Mouse (Mus musculus) left cerebral cortex, adult 2 months (tissue): ENCODE measurements around the gene Prkn. TPM values are rescaled to one million over a fixed set of nuclear protein-coding genes. Genes with fewer than 3 reads are reported as not detected.

Experiments
- DNase-seq, 2 experiments: peaks; one replicate each; pipeline ENCODE4 v3.0.0; 2021 to 2022; ENCODE audit warnings: low spot score in 2 of 2, mixed read lengths in 1 of 2; ENCODE audit errors: extremely low spot score in 1 of 2
- H3K27ac ChIP-seq: fragments of 200-600 bp; 2 replicates; pipeline ENCODE4 v1.8.1; 2022
- H3K4me3 ChIP-seq: fragments of 200-600 bp; 2 replicates; pipeline ENCODE4 v1.8.1; 2022
- CTCF ChIP-seq: fragments of 200-600 bp; IDR thresholded peaks from 2 replicates; pipeline ENCODE4 v1.8.1; 2022; ENCODE audit warnings: antibody characterized with exemption, mild to moderate bottlenecking, moderate library complexity
- intact Hi-C: fragments of 180-260 bp; cut with DNase I; formaldehyde crosslinking; loops from one replicate; pipeline ENCODE4 v1.15.1; 2025
- total RNA-seq, 2 experiments: library from RNA; stranded (reverse); gene quantifications; 2 replicates each; pipeline ENCODE4 v1.2.3; 2021

Prkn gene
- total RNA-seq, 2 experiments from 2014 or later, result 17.2 to 18.8 TPM

DNA sequence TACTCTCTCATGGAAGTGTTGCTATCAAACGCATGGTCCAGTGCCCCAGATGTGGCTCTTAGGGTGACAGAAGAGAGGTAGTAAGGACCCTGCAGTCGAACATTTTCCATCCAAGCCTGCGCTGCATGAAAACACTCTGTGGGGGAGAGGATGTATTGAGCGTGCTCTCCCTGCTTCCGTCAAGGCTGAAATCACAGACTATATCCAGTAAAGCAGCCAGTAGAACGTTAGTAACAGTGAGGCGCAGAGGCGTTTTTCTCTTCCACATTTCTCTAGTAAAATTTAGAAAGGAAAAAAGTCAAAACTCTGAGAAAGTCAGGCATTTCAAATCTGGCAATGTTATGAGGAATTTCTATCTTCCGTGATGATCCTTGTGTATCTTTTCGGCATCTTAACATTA, 897.7 kb downstream of the Prkn start:
- TF ChIP-seq CTCF, result no peak
- Histone ChIP-seq H3K27ac (peak overlapping the region; percentile 7; the same call in 1 of the 2 replicates), H3K4me3 (no peak overlapping the region)
- intact Hi-C loops, result no loop called here
- no peak for DNase-seq

- intact Hi-C loops, result no loop called here
- TF ChIP-seq CTCF, result no peak
- H3K4me3 ChIP-seq, result no peak overlapping the region
- no peak for DNase-seq
- H3K27ac ChIP-seq, result no peak overlapping the region
These were observed 900.5 kb downstream of the Prkn start for GRCm38 (mm10) chr17:11740716-11741115.

DNA sequence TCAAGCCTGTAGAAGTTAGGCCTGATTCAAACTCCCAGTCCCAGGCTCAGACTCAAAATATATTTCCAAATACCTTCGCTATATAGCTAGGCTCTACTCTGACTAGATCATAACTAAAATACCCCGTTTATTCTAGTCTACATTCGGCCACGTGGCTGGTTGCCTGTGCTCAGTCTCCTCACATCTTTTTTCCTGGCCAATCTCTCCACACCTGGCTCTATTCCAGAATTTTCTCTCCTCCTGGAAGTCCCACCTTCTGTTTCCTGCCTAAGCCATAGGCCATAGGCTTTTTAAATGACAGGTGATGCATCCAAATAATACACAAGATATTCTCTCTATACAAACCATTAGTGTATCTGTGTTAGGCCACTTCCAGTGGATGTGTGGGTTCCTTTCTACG, 901.0 kb downstream of the Prkn start:
- Histone ChIP-seq H3K4me3 (no peak overlapping the region), H3K27ac (no peak overlapping the region)
- DNase-seq, result no peak
- intact Hi-C loops, result no loop called here
- no peak for TF ChIP-seq CTCF

- Histone ChIP-seq H3K27ac (no peak overlapping the region), H3K4me3 (no peak overlapping the region)
- no peak for TF ChIP-seq CTCF
- no peak for DNase-seq
- intact Hi-C loops, result no loop called here
These were observed 911.1 kb downstream of the Prkn start for GRCm38 (mm10) chr17:11751251-11751650.

GRCm38 (mm10) chr17:11752686-11753085, 912.5 kb downstream of the Prkn start:
- intact Hi-C loops, result no loop called here
- TF ChIP-seq CTCF, result no peak
- Histone ChIP-seq H3K27ac (no peak overlapping the region), H3K4me3 (no peak overlapping the region)
- no peak for DNase-seq

GRCm38 (mm10) chr17:11765117-11765516, 924.9 kb downstream of the Prkn start:
- DNase-seq, result no peak
- TF ChIP-seq CTCF, result no peak
- intact Hi-C loops, result no loop called here
- Histone ChIP-seq H3K27ac (no peak overlapping the region), H3K4me3 (no peak overlapping the region)

GRCm38 (mm10) chr17:11765581-11765980, 925.4 kb downstream of the Prkn start:
- intact Hi-C loops, result no loop called here
- Histone ChIP-seq H3K27ac (no peak overlapping the region), H3K4me3 (no peak overlapping the region)
- no peak for DNase-seq
- no peak for TF ChIP-seq CTCF

DNA sequence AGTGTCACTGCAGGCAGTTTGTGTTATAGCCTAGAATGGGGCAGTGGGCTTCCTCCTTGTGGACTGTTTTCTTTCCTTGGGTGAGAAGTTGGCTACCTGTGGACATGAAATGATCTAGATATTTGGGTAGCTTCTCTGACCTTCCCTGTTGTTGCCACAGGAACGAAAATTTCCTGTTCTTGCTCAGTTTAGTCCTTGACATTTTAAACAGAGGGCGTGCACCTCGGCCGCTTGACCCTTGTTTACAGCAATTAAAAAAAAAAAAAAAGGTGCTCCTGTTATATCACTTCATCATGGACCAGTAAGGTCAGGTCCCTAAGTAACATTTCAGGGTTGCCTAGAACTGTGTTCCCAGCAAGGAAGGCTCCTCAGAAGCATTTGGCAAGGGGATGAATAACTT, 927.1 kb downstream of the Prkn start:
- no peak for TF ChIP-seq CTCF
- Histone ChIP-seq H3K4me3 (no peak overlapping the region), H3K27ac (no peak overlapping the region)
- no peak for DNase-seq
- intact Hi-C loops, result no loop called here

GRCm38 (mm10) chr17:11768345-11768744, 928.2 kb downstream of the Prkn start:
- TF ChIP-seq CTCF, result no peak
- Histone ChIP-seq H3K4me3 (no peak overlapping the region), H3K27ac (no peak overlapping the region)
- intact Hi-C loops, result no loop called here
- DNase-seq, result no peak

GRCm38 (mm10) chr17:11768971-11769370, 928.8 kb downstream of the Prkn start:
- intact Hi-C loops, result no loop called here
- no peak for DNase-seq
- H3K27ac ChIP-seq, result no peak overlapping the region
- TF ChIP-seq CTCF, result no peak
- no peak overlapping the region for H3K4me3 ChIP-seq

DNA sequence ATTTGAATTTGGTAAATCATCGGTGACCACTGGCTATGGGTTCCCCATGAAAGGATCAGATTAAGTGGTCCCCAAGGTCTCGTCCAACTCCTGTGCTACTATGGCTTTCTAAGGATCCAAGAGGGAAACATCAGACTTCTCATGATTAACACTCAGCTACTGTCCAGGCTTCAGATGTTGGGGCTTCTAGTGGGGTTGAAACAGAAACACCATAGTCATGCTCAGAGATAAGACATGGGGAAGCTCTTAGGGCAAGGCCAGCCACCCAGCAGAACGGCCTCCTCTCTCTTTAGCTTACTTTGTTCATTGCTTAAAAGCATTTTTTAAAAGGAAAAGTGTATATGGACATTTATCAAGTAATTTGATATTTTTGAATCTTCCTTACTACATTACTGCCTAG, 929.3 kb downstream of the Prkn start:
- H3K4me3 ChIP-seq, result no peak overlapping the region
- no peak for TF ChIP-seq CTCF
- DNase-seq, result no peak
- H3K27ac ChIP-seq, result no peak overlapping the region
- intact Hi-C loops, result no loop called here

GRCm38 (mm10) chr17:11779547-11779946, 939.4 kb downstream of the Prkn start:
- DNase-seq, result peak in 1 of 2 experiments; percentile 37
- TF ChIP-seq CTCF, result no peak
- Histone ChIP-seq H3K27ac (no peak overlapping the region), H3K4me3 (no peak overlapping the region)
- intact Hi-C loops, result no loop called here

- no peak for DNase-seq
- peak; percentile 7; the same call in 1 of the 2 replicates for TF ChIP-seq CTCF
- H3K4me3 ChIP-seq, result no peak overlapping the region
- H3K27ac ChIP-seq, result no peak overlapping the region
- intact Hi-C loops, result no loop called here
These were observed 939.8 kb downstream of the Prkn start for GRCm38 (mm10) chr17:11780005-11780404.
